Mouse (Mus musculus) 416B (cell line): Measurements from ENCODE around the gene Smarcd2.
"Not testable (repeated sequence)": the region's sequence is repeated elsewhere in the genome, so short reads cannot be mapped to it uniquely, and the experiment has no call there.

Source experiments
- DNase-seq: peaks from one replicate; pipeline ENCODE4 v3.0.0; 2011; ENCODE audit warnings: low read depth

Gene Smarcd2

GRCm38 (mm10) chr11:106246834-106247233 lies 25.9 kb downstream of the Smarcd2 start:
- DNase-seq, result peak; percentile 53

GRCm38 (mm10) chr11:106233978-106234377 lies 38.8 kb downstream of the Smarcd2 start:
- DNase-seq, result not testable (repeated sequence)

- DNase-seq, result no peak
Measured at GRCm38 (mm10) chr11:106220603-106221002, 52.2 kb downstream of the Smarcd2 start.

- DNase-seq, result peak; percentile 98
Measured at GRCm38 (mm10) chr11:106216730-106217490, 55.9 kb downstream of the Smarcd2 start, which contains the start of gene Ddx42. Gene Ddx42, plus strand, starts transcription at chr11:106216926.

GRCm38 (mm10) chr11:106215927-106216729 lies 56.6 kb downstream of the Smarcd2 start, which contains the start of gene Ccdc47:
Gene Ccdc47, minus strand, starts transcription at chr11:106216344.
- DNase-seq, result peak; percentile 100

- peak; percentile 31 for DNase-seq
Measured at GRCm38 (mm10) chr11:106215450-106215859, 57.3 kb downstream of the Smarcd2 start.

GRCm38 (mm10) chr11:106214856-106215255 lies 57.9 kb downstream of the Smarcd2 start:
- no peak for DNase-seq
